Mouse (Mus musculus) ES-E14 (cell line): ENCODE measurements at regions not wholly inside any gene's neighbourhood (a gene's known extent, or its start where the extent isn't known, plus 50 kb on each side); places are given as distances from the start of the nearest gene placed in this dataset.

Source experiments
- HCFC1 ChIP-seq: IDR thresholded peaks from 2 replicates; pipeline ENCODE4 v1.6.1; 2012; ENCODE audit warnings: low read length, inconsistent platforms, borderline replicate concordance; ENCODE audit not compliant: insufficient read depth
- ZC3H11A ChIP-seq: IDR thresholded peaks from 2 replicates; pipeline ENCODE4 v1.6.1; 2012; ENCODE audit warnings: low read depth, mild to moderate bottlenecking, inconsistent platforms, low read length, borderline replicate concordance
- ZNF384 ChIP-seq: IDR thresholded peaks from 2 replicates; pipeline ENCODE4 v1.6.1; 2012; ENCODE audit warnings: low read depth, low read length, inconsistent platforms

- no peak for TF ChIP-seq HCFC1
- TF ChIP-seq ZC3H11A: no peak
- no peak for TF ChIP-seq ZNF384
Measured at GRCm38 (mm10) chr15:54164350-54164749, 279.6 kb downstream of the Gm7489 start.
